Mouse (Mus musculus) left cerebral cortex, postnatal 36 days (tissue): Measurements from ENCODE around the gene Stap2. TPM values are rescaled to one million over a fixed set of nuclear protein-coding genes. Genes with fewer than 3 reads are reported as not detected.
A peak's percentile ranks its signal among the peaks of the same experiment; 100 is the strongest.

Source experiments
- DNase-seq, 2 experiments: peaks; one replicate each; pipeline ENCODE4 v3.0.0; 2021 to 2022; ENCODE audit warnings: low spot score in 2 of 2, mixed read lengths in 1 of 2
- intact Hi-C: fragments of 180-260 bp; cut with DNase I; formaldehyde crosslinking; loops from one replicate; pipeline ENCODE4 v1.15.1; 2025
- total RNA-seq, 2 experiments: library from RNA; stranded (reverse); gene quantifications; 2 replicates each; pipeline ENCODE4 v1.2.3; 2021

Gene Stap2
- total RNA-seq: 1 to 10 TPM; 2.3 to 3.1 TPM

DNA sequence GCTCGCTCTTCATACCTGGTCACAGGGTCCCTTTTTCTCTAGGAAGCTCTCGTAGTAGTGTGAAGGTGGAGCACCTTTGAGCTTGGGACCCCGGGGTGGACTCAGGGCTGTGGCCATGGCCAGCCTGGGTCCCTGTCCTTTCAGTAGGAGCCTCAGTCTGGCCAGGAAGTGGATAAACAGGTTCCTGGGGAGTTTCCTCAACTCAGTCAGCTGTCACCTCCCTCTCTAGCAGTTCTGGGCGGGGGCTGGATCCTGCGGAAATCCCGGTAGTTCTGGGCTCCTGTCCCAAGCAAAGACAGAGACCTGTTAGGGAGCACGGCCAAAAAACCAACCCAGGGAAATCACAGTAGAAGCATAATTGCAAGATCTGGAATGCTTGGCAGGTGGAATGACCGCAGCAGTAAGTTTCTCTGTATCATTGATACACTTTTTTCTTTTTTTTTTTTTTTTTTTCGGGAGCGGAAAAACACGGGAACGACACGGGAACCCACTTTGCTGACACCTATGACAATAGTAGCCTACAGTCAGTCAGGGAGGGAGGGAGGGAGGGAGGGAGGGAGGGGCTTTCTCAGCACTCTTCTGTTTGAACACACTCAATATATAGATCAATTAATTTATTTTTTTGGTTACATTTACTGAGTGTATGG lies at the start of gene Stap2, which contains the start of gene Mpnd:
Stap2 (minus strand) TSS at position 170 of the 647 bp plus-strand sequence.
Mpnd (plus strand) TSS at position 297 of the 647 bp plus-strand sequence.
- intact Hi-C loops: no loop called here

GRCm38 (mm10) chr17:56054938-56055337 lies 49.6 kb upstream of the Stap2 start:
- DNase-seq: no peak
- intact Hi-C loops: no loop called here

More for the DNA sequence above, at the start of gene Stap2, which contains the start of gene Mpnd:
- DNase-seq: no peak

- intact Hi-C loops: no loop called here
- DNase-seq: no peak
Measured at GRCm38 (mm10) chr17:56051369-56051768, 46.0 kb upstream of the Stap2 start.

DNA sequence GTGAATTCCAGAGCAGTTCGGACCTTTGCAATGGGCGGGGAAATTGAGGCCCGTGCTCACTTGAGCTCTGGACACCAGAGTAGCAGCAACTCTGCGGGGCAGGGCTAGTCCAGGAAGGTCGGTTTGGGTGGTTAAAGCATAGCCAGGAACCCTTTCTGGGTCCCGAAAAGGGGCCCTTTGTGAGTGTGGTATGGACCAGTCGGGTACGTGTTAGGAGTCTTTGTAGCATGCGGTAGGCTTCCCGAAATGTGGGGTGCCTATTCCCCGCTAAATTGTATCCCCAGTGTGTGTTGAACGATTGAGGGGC lies 35.4 kb upstream of the Stap2 start:
- intact Hi-C loops: loop anchor here (2.0 kb wide), 1 partner anchor 34 kb away; the partner anchor contains the start of gene Ubxn6
- DNase-seq: no peak

DNA sequence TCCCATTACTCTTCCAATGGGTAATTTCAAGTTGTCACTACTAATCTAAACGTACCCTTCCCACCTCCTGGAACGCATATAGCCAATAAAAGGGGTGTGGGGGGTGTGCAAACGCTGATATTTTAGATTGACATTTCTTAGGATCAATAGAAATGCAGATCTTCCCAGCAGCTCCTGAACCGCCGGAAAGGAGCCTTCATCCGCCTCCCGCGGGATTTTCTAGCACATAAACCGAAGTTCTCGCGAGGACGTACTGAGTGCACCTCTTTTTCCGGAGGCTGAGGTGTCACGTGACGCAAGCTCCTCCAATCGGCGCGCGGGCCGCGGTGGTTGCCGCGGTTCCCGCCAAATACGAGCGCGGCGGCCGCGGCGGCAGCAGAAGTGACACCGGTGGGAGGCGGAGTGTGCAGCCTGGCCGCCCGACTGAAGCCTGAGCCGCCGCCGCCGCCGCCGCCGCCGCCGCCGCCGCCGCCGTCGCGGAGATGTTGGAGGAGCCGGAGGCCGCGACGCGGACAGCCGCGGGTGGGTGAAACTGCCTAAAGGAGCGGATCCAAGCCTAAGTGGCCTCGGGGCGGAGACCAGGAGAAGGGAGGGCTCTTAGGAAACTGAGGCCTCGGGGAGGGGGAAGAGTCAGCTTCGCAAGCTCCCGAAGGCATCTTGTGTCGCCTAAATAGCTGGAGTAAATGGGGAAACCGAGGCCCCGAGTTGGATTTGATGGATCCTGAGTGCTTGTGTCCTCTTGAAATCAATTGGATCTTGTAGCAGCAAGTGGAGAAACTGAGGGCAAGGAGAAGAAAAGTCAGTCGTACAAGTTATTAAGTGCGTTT lies 34.9 kb upstream of the Stap2 start, which contains the start of gene Chaf1a:
Chaf1a (plus strand) TSS at position 410 of the 827 bp plus-strand sequence.
- intact Hi-C loops: loop anchor here (2.0 kb wide), 1 partner anchor 35 kb away; the partner anchor contains the start of gene Ubxn6
- DNase-seq: peak; percentile 94 to 95

- no peak for DNase-seq
- intact Hi-C loops: no loop called here
Measured at GRCm38 (mm10) chr17:56039345-56039744, 34.0 kb upstream of the Stap2 start.

DNA sequence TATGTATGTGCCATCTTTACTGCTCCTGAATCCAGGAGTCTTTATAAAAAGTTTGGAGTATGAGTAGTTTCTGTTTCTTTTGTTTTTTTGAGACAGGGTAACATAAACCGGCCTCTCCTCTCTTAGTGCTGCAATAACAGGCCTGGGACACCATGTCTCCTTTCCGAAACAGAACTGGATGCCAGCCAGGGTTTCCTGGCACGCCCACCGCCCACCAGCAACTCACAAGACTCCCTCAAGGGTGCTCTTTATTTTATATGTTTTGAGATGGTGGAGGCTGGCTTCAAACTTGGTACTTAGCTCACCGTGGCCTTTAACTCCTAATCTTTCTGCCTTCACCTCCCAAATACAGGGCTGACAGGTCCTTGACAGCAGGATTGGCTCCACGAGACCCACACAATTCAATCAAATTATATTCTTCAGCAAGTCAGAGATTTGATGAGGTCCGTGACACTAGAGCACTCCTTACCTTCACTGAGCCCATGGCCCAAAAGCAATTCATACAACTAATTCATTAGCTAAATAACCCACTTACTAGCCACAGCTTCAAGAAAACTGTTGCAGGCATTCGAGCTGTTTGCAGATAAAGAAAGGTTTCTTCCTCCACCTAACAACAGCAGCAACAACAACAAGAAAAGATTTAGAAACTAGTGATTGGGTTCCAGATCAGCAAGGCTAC lies 33.3 kb upstream of the Stap2 start:
- DNase-seq: no peak
- intact Hi-C loops: no loop called here

GRCm38 (mm10) chr17:56036901-56037287 lies 31.5 kb upstream of the Stap2 start:
- DNase-seq: no peak
- intact Hi-C loops: no loop called here

- peak; percentile 100 for DNase-seq
- intact Hi-C loops: no loop called here
Measured at GRCm38 (mm10) chr17:56036176-56036900, 31.0 kb upstream of the Stap2 start, which contains the start of gene Sh3gl1. Gene Sh3gl1, minus strand, starts transcription at chr17:56036635.

- intact Hi-C loops: no loop called here
- no peak for DNase-seq
Measured at GRCm38 (mm10) chr17:56035216-56035615, 29.8 kb upstream of the Stap2 start.

GRCm38 (mm10) chr17:56034726-56035100 lies 29.3 kb upstream of the Stap2 start:
- DNase-seq: no peak
- intact Hi-C loops: no loop called here

GRCm38 (mm10) chr17:56034040-56034725 lies 28.8 kb upstream of the Stap2 start:
- DNase-seq: no peak
- intact Hi-C loops: no loop called here

- intact Hi-C loops: no loop called here
- no peak for DNase-seq
Measured at GRCm38 (mm10) chr17:56032831-56033230, 27.4 kb upstream of the Stap2 start.

- intact Hi-C loops: no loop called here
- DNase-seq: no peak
Measured at GRCm38 (mm10) chr17:56032127-56032733, 26.8 kb upstream of the Stap2 start.

GRCm38 (mm10) chr17:56031431-56031830 lies 26.0 kb upstream of the Stap2 start:
- intact Hi-C loops: no loop called here
- DNase-seq: no peak

DNA sequence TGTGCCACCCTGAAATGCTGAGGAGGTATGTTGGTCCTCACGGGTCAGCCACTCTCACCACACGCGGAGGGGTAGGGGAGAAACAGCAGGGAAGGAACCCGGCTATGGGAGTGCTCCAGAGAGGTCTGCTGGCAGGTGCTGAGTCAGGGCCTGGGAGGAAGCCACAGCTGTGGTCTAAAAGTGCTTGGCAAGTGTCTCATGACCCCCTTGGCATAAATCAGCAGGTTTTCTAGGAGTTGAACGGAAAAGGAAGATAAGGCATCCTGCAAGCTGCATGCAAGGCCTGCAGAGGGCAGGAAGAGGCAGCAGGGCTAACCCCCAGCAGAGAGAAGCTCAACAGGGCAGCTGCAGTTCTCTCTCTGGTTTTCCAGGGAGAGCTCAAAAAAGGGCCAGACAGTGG lies 25.5 kb upstream of the Stap2 start:
- DNase-seq: no peak
- intact Hi-C loops: no loop called here

- intact Hi-C loops: no loop called here
- no peak for DNase-seq
Measured at GRCm38 (mm10) chr17:56030238-56030870, 25.0 kb upstream of the Stap2 start.

DNA sequence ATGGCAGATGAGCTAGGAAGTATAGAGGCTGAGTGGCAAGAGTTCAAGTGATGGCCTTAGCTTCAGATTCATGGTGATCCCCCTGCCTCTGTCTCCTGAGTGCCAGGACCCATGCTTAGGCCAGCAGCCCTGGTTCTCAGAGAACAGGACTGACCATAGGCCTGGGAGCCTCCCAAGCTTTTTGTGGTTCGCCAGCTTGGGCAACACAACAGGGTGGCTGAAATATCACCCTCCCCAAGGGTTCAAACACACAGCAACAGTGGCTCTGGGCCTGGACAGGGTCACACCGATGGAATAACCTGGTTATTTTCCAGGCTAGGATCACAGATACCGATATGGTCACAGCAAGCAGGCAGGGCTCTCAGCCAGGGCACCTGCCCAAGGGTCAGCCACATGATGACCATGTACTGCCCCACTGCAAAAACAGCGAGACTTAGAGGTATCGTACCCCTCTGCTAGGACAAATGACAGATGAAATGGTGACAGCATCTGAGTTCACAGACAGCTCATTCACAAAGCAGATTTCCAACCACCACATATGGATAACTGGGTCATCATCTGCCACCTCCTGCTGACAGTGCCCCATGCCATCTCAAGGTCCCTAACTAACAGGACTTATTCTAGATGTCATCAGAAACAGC lies 22.5 kb upstream of the Stap2 start:
- no peak for DNase-seq
- intact Hi-C loops: no loop called here
